Mouse (Mus musculus) adrenal gland, adult 8-10 months (tissue): ENCODE data around the gene Olfr172. TPM values are rescaled to one million over a fixed set of nuclear protein-coding genes. Genes with fewer than 3 reads are reported as not detected.

Experiments
- DNase-seq: peaks from one replicate; pipeline ENCODE4 v3.0.0; 2022
- microRNA-seq, 2 experiments: library from miRNA; unstranded; fragments of <30 nt; microRNA quantifications; one replicate each; pipeline ENCODE4 v1.2.0; 2022
- total RNA-seq, 4 experiments: library from RNA; stranded (reverse); gene quantifications; 2 replicates each; pipeline ENCODE4 v1.2.4; 2022

Olfr172 gene
- total RNA-seq: not detected

GRCm38 (mm10) chr16:58763076-58763475, at the start of gene Olfr172:
TSS of gene Olfr172 (minus strand) at chr16:58763176.
- DNase-seq: no peak

GRCm38 (mm10) chr16:58800168-58800567, 37.2 kb upstream of the Olfr172 start, which contains the start of gene Olfr173:
TSS of gene Olfr173 (minus strand) at chr16:58800268.
- DNase-seq: no peak

- no peak for DNase-seq
These were observed 6.8 kb downstream of the Olfr172 start for GRCm38 (mm10) chr16:58756191-58756590.

DNA sequence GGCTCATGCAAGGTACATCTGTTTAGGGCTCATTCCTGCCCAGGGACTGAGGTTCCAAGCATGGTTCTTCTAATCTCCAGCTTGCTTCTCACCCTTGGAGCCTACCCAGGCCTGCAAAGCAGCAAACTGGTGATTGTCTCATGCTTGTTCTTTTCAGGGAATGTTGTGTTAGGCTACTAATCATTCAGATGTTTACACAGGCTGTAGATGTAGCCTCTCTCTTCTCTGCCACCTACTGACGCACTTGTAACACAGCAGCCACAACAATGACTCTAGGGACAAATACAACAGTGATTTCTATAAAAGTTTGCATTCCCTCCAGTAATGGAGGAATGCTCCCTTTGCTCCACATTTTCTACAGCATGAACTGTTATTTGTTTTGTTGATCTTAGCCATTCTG, 11.7 kb downstream of the Olfr172 start:
- DNase-seq: no peak

DNA sequence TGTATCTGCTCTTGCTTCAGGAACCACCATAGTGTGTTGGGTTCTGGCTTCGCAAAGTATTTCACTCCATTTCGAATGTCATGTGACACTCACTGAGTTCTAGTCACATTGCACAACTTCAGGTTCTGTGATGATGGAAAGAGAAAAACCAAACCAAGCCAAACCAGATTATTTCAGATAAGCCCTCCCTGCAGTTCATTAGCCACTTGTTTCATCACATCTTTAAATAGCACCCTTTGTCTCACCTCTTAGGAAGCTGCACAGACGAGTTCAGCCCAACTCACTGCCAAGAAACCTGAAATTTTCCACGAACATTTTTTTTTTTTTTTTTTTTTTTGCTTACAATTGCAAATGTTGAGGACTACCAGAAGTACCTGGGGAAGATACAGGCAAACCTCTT, 16.3 kb downstream of the Olfr172 start:
- DNase-seq: no peak

DNA sequence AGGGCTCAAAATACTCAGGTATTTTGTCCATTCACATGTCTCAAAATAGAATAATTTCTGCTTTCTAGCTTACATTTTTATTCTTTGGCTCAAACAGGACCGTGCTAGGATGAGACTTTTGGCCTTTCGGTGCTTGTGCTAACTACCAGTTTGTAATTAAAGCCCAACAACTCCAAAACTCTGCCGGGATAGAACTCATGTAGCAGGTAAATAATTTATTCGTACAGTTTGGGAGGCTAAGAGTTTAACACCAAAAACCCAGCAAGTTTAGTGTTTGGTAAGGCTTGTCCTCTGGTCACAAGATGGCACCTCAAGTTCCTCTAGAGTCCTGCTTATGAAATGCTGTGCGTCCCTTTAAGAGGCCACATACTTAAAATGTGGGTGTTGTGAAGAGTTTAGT, 22.2 kb downstream of the Olfr172 start:
- DNase-seq: no peak

DNA sequence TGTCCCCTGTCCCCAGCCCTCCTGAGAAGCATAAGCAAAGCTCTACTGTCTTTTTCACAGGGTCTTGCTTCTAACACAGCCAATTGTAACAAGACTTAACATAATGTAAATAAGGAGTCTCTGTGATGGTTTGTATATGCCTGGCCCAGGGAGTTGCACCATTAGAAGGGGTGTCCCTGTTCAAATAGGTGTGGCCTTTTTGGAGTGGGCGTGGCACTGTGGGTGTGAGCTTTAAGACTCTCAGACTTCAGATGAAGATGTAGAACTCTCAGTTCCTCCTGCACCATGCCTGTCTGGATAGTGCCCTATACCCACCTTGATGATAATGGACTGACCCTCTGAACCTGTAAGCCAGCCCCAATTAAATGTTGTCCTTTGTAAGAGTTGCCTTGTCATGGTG, 24.2 kb downstream of the Olfr172 start:
- no peak for DNase-seq

GRCm38 (mm10) chr16:58738205-58738604, 24.8 kb downstream of the Olfr172 start:
- DNase-seq: no peak

- no peak for DNase-seq
These were observed 34.8 kb downstream of the Olfr172 start for GRCm38 (mm10) chr16:58728176-58728671.

DNA sequence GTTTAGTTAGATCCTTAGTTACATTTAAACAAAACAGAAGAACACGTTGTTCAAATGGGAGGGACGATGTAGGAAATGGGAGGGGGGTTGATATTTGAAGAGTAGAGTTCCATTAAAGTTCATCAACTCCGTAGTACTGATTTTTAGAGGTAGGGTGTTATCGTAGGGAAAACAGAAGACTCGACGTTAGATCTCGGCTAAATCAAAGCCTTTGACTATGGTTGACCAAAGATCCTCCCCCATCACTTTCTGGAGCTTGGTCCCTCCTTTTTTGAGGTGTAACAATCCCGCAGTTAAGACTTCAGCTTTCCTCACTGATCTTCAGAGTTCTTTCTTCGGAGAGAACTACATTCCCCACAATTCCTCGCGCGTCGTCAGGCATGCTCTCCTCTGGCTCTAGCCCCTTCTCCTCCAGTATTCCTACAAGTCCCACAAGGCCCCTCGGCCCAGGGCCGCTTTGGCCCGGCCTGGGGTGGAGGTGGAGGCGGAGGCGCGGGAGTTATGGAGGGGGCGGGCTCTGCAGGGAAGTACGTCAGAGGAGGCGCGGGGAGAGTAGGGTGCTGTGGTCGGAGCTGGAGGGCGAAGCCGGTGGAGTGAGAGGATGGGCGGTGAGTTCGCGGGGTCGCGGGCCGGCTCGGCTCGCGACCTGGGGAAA, 35.4 kb downstream of the Olfr172 start, which contains the start of gene Cldnd1:
Cldnd1 (plus strand) TSS at position 434 of the 655 bp plus-strand sequence.
- DNase-seq: peak; percentile 97

DNA sequence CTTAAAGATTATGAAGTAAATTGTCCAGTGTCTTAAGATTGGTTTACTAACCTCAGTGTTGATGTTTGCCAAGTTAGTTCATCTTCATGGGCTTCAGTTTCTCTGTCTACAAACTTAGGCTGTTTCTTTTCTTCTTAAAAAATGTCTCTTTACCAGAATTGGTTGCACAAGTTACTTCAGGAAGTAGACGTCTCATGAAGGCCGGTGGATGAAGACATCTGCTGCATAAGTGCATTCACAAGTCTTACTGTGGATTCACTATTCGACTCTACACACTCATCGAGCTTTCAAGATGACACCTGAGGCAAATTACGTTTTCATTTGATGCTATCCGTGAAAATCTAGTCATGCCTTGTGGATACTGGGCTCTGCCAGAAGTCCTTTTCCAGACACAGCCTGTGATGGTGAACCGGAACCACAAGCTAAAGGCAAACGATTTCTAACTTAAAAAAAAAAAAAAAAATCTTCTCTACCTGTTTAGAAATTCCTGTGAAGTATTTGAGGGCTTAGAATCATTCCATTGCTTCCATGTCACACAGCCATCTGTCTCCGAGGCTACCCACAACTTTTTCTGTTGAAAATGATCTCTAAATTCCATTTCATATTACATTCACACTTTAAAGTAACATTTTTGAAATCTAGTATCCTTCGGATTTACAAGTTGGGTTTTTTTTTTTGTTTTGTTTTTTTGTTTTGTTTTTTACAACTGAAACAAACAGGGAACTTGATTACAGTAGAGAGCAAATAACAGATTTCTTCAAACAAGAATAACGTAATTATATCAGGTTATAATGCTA, 36.1 kb downstream of the Olfr172 start:
- no peak for DNase-seq

GRCm38 (mm10) chr16:58722292-58722691, 40.7 kb downstream of the Olfr172 start:
- no peak for DNase-seq

DNA sequence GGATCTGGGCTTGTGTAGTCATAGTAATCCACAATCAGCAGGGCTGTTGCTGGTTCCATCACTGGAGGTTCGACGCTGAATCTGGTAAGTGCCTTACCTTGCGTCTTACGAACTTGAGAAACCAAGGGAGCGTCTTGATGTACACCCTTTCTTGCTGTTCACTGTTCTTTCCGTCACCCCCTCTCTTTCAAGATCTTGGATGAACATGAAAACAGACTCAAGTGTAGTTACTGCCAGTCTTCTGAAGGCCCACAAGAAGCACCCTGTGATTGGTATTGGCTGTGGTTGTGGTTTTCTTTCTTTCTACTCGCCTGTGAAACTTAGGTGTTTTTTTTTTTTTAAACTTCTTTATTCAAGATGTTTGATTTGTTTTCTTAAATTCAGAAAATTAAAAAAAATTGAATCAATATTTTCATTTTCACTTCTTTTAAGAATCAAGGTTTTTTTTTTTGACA, 44.3 kb downstream of the Olfr172 start, which contains the start of gene Gpr15:
Gpr15 (minus strand) TSS at position 405 of the 455 bp plus-strand sequence.
- DNase-seq: no peak

- no peak for DNase-seq
These were observed 48.0 kb downstream of the Olfr172 start for GRCm38 (mm10) chr16:58715018-58715417.

DNA sequence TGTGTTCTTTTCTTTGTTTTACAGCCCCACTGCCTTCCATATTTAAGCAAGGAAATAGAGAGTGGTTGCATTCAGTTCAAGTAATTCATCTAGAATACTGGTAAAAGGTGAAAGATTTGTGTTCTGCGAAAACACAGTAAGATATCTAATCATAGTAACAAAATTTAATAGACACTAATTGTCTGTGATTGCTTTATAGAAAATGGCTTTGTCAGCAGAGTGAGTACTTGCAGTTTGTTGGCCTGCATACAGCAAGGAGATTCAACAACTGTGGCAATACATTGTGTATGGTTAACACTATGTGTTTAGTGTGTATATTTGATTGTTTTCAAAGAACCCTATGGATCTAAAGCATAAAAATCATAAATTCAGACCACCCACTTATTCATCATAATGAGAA, 49.8 kb downstream of the Olfr172 start:
- DNase-seq: no peak

- no peak for DNase-seq
These were observed 50.8 kb downstream of the Olfr172 start for GRCm38 (mm10) chr16:58712221-58712620.

Small RNA genes within 50 kb of the gene (microRNA-seq; reads per million reads assigned to microRNA genes)
- 0 reads per million in 2 experiments for gene Gm27564

Other genes with a start within 250 kb of the Olfr172 start
- 10 to 100 TPM; 13.6 to 30.8 (median 17.8) TPM for gene St3gal6, start 238.9 kb downstream of the Olfr172 start, total RNA-seq
- not detected for gene Gm813, start 146.2 kb downstream of the Olfr172 start, total RNA-seq
- gene E330017A01Rik, start 124.4 kb downstream of the Olfr172 start, total RNA-seq: not detected
- gene Cpox, start 92.9 kb downstream of the Olfr172 start, total RNA-seq: 10 to 100 TPM; 20.3 to 28.0 (median 21.7) TPM
- gene Gpr15, start 44.1 kb downstream of the Olfr172 start, total RNA-seq: not detected
- gene Cldnd1, start 35.3 kb downstream of the Olfr172 start, total RNA-seq: 10 to 100 TPM; 47.0 to 70.2 (median 58.4) TPM
- gene Olfr173, start 37.1 kb upstream of the Olfr172 start, total RNA-seq: not detected
- not detected for gene Olfr175-ps1, start 63.6 kb upstream of the Olfr172 start, total RNA-seq
- gene Olfr177, start 111.6 kb upstream of the Olfr172 start, total RNA-seq: not detected
- gene Olfr178, start 128.9 kb upstream of the Olfr172 start, total RNA-seq: not detected
- gene Olfr181, start 165.6 kb upstream of the Olfr172 start, total RNA-seq: not detected
- gene Olfr180, start 166.2 kb upstream of the Olfr172 start, total RNA-seq: not detected
- not detected for gene Olfr183, start 232.2 kb upstream of the Olfr172 start, total RNA-seq